Mouse (Mus musculus) lung, adult 2 months (tissue): Measurements from ENCODE around the gene Cdh22. TPM values are rescaled to one million over a fixed set of nuclear protein-coding genes. Genes with fewer than 3 reads are reported as not detected.

Experiments
- DNase-seq: peaks from one replicate; pipeline ENCODE4 v3.0.0; 2022
- H3K4me1 ChIP-seq: fragments of 200-500 bp; 2 replicates; pipeline ENCODE4 v1.6.1; 2011; ENCODE audit warnings: low read length; ENCODE audit not compliant: control insufficient read depth, insufficient read depth
- H3K4me3 ChIP-seq: fragments of 200-500 bp; replicated peaks from 2 replicates; pipeline ENCODE3; 2011; ENCODE audit warnings: low read depth, mild to moderate bottlenecking, control low read depth, low read length; ENCODE audit errors: extremely low read depth
- CTCF ChIP-seq: fragments of 200-500 bp; IDR thresholded peaks from 2 replicates; pipeline ENCODE4 v1.5.1; 2011; ENCODE audit warnings: mild to moderate bottlenecking, low read length, control low read depth; ENCODE audit not compliant: insufficient read depth
- POLR2A ChIP-seq: fragments of 200-500 bp; IDR thresholded peaks from 2 replicates; pipeline ENCODE4 v1.6.1; 2011; ENCODE audit warnings: low read depth, mild to moderate bottlenecking, control low read depth, low read length, borderline replicate concordance; ENCODE audit errors: extremely low read depth
- WGBS: fragments of 180-500 bp; shearing (Covaris S2); methylation state at CpG from one replicate; pipeline ENCODE4 v1.1.7; 2018; 5-methylcytosine and 5-hydroxymethylcytosine counted together
- polyA plus RNA-seq: library from polyadenylated mRNA; depleted of rRNA; stranded (reverse); fragments of >200 nt; gene quantifications from 2 replicates; pipeline ENCODE4 v1.2.3, GENCODE M21; 2012

Cdh22 gene
- polyA plus RNA-seq, 1 experiment: 2.0 TPM

DNA sequence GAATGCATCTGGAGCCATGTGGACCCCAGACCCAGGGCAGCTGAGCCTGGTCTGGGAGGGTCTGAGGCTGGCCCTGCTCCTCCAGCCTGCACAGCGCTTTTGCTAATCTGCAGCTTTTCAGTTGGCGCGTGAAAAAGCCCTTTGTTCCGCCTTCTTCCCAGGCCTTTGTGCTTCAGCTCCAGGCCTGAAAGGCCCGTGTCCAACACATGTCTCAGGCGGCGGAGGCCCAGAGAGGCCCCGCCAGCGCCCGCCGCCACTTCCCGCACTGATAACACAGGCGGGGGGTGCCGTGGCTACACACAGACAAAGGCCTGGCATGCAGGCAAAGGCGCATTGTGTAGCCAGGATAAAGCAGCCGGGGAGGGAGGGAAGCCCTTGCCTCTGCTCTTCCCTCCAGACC lies 98.6 kb downstream of the Cdh22 start:
- no peak for TF ChIP-seq POLR2A
- TF ChIP-seq CTCF: no peak
- Histone ChIP-seq H3K4me1 (no peaks in the 10 kb centered on the region), H3K4me3 (no peak overlapping the region)
- no peak for DNase-seq
- 23% methylated on average over 16 of the region's 16 CpGs for WGBS

GRCm38 (mm10) chr2:165133566-165133965 lies 101.1 kb downstream of the Cdh22 start:
- DNase-seq: no peak
- no peaks in the 10 kb centered on the region for H3K4me1 ChIP-seq
- TF ChIP-seq CTCF (no peak), POLR2A (no peak)
- no peak overlapping the region for H3K4me3 ChIP-seq
- 5% methylated on average over 15 of the region's 15 CpGs for WGBS

DNA sequence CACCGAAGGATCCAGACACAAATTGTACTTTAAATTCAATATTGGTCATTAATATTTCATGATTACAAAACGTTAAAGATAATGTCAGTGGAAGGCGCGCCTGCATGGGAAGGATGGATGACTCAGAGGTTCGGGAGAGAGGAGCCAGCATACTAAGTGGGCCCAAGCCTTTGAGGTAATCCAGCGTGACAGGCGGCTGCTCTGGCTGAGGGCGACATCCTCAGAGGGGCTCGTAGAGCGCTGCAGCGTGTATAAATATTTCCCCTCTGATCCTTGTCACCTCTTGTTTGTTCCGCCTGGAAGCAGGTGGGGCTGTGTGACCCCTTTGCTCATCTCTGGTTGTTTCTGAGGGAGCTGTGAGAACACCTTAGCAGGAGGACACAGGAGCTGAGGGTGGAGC lies 103.2 kb downstream of the Cdh22 start:
- H3K4me1 ChIP-seq: no peaks in the 10 kb centered on the region
- no peak overlapping the region for H3K4me3 ChIP-seq
- 47% methylated on average over 12 of the region's 12 CpGs for WGBS
- TF ChIP-seq POLR2A (no peak), CTCF (no peak)
- DNase-seq: no peak

DNA sequence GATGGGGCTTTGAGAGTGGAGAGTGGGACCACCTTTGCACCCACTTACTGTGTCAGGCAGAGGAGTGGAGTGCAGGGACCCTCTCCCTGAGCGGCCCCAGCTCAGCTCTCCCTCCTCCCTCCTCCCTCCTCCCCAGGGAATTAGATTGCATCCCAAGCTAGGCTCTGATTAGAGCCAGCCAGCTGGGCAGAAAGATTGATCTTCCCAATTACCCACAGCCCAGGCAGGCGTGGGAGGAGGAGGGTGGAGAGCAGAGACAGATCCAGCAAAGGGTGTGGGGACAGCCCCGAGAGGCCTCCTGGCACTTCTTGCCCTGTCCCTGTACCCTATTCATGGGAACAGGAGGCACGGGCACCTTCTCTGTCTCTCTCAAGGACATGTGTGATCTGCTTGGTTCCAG lies 105.5 kb downstream of the Cdh22 start:
- 60% methylated on average over 4 of the region's 4 CpGs for WGBS
- Histone ChIP-seq H3K4me3 (no peak overlapping the region), H3K4me1 (no peaks in the 10 kb centered on the region)
- DNase-seq: no peak
- TF ChIP-seq CTCF (no peak), POLR2A (no peak)

DNA sequence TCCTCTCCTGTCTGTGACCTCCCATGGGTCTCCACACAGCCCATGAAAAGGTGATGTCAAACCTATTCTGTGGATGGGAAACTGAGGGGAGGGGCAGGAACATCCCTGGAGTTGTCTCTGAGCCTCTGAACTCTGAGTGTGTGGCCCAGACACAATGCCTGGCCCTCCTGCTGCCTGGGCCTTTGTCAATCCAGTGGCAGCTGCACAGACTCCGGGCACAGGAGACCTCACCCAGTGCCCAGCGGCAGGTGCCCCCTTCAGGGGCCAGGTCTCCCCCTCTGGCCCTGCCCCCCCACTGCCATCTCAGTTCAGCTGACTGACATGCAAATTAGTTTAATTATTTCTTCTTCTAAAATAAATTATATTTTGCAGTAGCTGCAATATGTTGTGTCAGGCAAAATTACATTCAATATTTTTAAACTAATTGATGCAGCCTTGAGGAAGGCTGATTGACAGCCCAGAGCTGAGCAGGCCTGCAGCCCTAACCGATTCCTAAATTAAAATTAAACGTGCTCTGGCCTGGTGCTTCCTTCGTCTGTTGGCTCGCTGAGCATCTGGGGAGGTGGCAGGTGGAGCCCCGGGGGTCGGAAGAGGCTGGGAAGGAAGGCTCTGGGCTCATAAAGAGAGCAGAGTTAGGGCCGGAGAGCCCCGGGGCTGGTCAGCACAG lies 107.6 kb downstream of the Cdh22 start:
- Histone ChIP-seq H3K4me3 (no peak overlapping the region), H3K4me1 (no peaks in the 10 kb centered on the region)
- no peak for DNase-seq
- 55% methylated on average over 10 of the region's 10 CpGs for WGBS
- TF ChIP-seq CTCF (no peak), POLR2A (no peak)

DNA sequence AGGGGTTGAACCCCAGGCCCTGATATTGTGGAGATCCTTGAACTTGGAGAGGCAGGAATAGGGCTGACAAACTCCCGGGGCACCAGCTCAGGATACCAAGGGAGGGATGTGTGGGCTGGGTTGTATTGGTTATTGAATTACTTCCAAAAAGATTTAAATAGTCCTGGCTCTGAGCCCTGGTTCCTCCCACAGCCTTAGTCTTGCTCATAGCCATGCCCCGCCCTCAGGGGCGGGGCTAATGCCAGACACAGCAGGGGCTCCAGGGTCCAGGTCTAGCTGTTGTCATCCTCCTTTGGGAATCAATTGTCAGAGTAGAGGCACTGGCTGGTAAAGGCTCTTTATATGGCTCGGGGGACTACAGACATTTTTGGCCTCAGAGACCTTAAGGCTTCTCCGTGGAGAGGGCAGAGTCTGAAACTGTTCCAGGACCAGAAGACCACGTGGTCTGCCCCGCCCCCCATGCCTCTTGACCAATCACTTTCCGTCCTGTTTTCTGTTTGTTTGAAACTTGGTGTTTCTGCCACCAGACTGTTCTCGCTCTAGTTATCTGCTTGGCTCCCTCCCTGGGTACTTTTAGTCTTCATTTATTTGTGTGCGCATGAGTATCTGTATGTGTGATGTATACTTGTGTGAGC lies 113.3 kb downstream of the Cdh22 start:
- WGBS: 23% methylated on average over 10 of the region's 10 CpGs
- Histone ChIP-seq H3K4me1 (no peaks in the 10 kb centered on the region), H3K4me3 (no peak overlapping the region)
- TF ChIP-seq CTCF (no peak), POLR2A (no peak)
- no peak for DNase-seq

DNA sequence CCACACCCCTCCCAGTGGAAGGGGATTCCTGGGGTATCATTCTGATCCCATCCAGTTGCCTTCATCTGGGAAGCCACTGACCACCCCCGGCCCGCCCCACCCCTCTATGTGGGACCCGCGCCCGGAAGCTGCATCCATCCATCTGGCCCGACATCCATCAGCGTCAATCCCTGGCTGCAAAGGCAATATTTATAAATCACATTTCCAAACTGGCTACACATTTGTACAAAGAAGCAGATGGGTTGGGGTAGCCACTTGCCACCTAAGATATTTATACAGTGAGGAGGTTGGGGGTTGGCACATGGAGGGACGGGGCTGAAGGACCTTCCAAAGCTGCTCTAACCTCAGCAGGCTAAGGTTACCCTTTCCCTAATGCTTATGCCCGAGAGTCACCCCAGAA lies 113.9 kb downstream of the Cdh22 start:
- no peaks in the 10 kb centered on the region for H3K4me1 ChIP-seq
- WGBS: 65% methylated on average over 9 of the region's 9 CpGs
- TF ChIP-seq CTCF (no peak), POLR2A (no peak)
- H3K4me3 ChIP-seq: no peak overlapping the region
- DNase-seq: no peak

- Histone ChIP-seq H3K4me3 (no peak overlapping the region), H3K4me1 (no peaks in the 10 kb centered on the region)
- DNase-seq: no peak
- TF ChIP-seq CTCF (no peak), POLR2A (no peak)
- 21% methylated on average over 11 of the region's 11 CpGs for WGBS
Measured at GRCm38 (mm10) chr2:165113733-165114132, 120.9 kb downstream of the Cdh22 start.

GRCm38 (mm10) chr2:165112149-165112548 lies 122.5 kb downstream of the Cdh22 start:
- 2% methylated on average over 54 of the region's 54 CpGs for WGBS
- Histone ChIP-seq H3K4me1 (no peaks in the 10 kb centered on the region), H3K4me3 (no peak overlapping the region)
- DNase-seq: peak; percentile 76
- TF ChIP-seq CTCF: peak; percentile 65
- TF ChIP-seq POLR2A: no peak

GRCm38 (mm10) chr2:165106585-165106984 lies 128.1 kb downstream of the Cdh22 start:
- WGBS: 23% methylated on average over 18 of the region's 18 CpGs
- TF ChIP-seq POLR2A (no peak), CTCF (no peak)
- Histone ChIP-seq H3K4me3 (no peak overlapping the region), H3K4me1 (no peaks in the 10 kb centered on the region)
- DNase-seq: no peak
